Mouse (Mus musculus) lung, adult 2 months (tissue): ENCODE results near the gene Ssmem1. TPM values are rescaled to one million over a fixed set of nuclear protein-coding genes. Genes with fewer than 3 reads are reported as not detected.

ENCODE experiments used
- DNase-seq: peaks from one replicate; pipeline ENCODE4 v3.0.0; 2022
- H3K4me1 ChIP-seq: fragments of 200-500 bp; 2 replicates; pipeline ENCODE4 v1.6.1; 2011; ENCODE audit warnings: low read length; ENCODE audit not compliant: control insufficient read depth, insufficient read depth
- H3K4me3 ChIP-seq: fragments of 200-500 bp; replicated peaks from 2 replicates; pipeline ENCODE3; 2011; ENCODE audit warnings: low read depth, mild to moderate bottlenecking, control low read depth, low read length; ENCODE audit errors: extremely low read depth
- CTCF ChIP-seq: fragments of 200-500 bp; IDR thresholded peaks from 2 replicates; pipeline ENCODE4 v1.5.1; 2011; ENCODE audit warnings: mild to moderate bottlenecking, low read length, control low read depth; ENCODE audit not compliant: insufficient read depth
- POLR2A ChIP-seq: fragments of 200-500 bp; IDR thresholded peaks from 2 replicates; pipeline ENCODE4 v1.6.1; 2011; ENCODE audit warnings: low read depth, mild to moderate bottlenecking, control low read depth, low read length, borderline replicate concordance; ENCODE audit errors: extremely low read depth
- WGBS: fragments of 180-500 bp; shearing (Covaris S2); methylation state at CpG from one replicate; pipeline ENCODE4 v1.1.7; 2018; 5-methylcytosine and 5-hydroxymethylcytosine counted together
- polyA plus RNA-seq: library from polyadenylated mRNA; depleted of rRNA; stranded (reverse); fragments of >200 nt; gene quantifications from 2 replicates; pipeline ENCODE4 v1.2.3, GENCODE M21; 2012; rRNA removed

The Ssmem1 gene
- polyA plus RNA-seq, result not detected in 2 replicates

GRCm38 (mm10) chr6:30509265-30510239 is at the start of gene Ssmem1, which contains the start of gene Tmem209:
Gene Ssmem1, plus strand, starts transcription at chr6:30509849.
Gene Tmem209, minus strand, starts transcription at chr6:30509783.
- H3K4me1 ChIP-seq, result peaks cover 2% of the 10 kb centered on the region; the same call in 1 of the 2 replicates
- peak within 1 kb of the TSS; percentile 90 for H3K4me3 ChIP-seq
- 1% methylated on average over 37 of the region's 37 CpGs for WGBS
- TF ChIP-seq POLR2A (peak; percentile 99), CTCF (no peak)
- peak; percentile 99 for DNase-seq

GRCm38 (mm10) chr6:30460750-30461446 is 48.8 kb upstream of the Ssmem1 start:
- peak; percentile 21 for DNase-seq
- WGBS, result 54% methylated on average over 19 of the region's 19 CpGs
- TF ChIP-seq POLR2A, result no peak
- no peak for TF ChIP-seq CTCF
- Histone ChIP-seq H3K4me3 (no peak overlapping the region), H3K4me1 (no peaks in the 10 kb centered on the region)

DNA sequence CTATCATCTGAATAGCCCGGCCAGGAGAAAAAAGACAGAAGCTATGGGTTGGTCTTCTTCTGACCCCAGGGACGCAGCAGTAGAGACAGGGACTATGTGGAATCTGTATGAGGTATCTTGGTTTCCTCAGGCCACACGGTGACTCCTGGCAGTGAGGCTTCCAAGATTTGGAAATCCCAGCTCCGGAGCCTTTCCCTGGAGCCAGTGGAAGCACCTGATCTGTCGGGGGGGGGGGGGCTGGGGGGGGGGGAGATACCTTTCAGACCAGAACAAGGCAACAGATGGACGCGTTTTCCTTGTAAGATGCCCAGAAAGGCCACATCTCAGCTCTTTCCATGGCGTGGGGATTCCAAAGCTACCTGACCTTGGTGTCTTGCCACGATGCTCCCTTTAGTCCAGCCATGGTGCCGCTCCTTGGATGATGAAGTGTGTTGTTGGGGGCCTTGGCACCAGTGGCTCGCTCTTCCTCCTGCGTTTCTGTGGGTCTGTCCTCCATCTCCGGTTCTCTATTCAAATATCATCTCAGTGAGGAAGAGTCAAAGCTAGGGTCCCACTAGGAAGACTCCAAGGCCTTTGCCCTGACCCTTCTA is 47.8 kb upstream of the Ssmem1 start:
- TF ChIP-seq POLR2A (no peak), CTCF (no peak)
- no peak for DNase-seq
- Histone ChIP-seq H3K4me1 (no peaks in the 10 kb centered on the region), H3K4me3 (no peak overlapping the region)
- WGBS, result 88% methylated on average over 13 of the region's 13 CpGs

GRCm38 (mm10) chr6:30462822-30463221 is 46.8 kb upstream of the Ssmem1 start:
- no peak for DNase-seq
- Histone ChIP-seq H3K4me1 (no peaks in the 10 kb centered on the region), H3K4me3 (no peak overlapping the region)
- WGBS, result 25% methylated on average over 7 of the region's 7 CpGs
- TF ChIP-seq CTCF, result no peak
- no peak for TF ChIP-seq POLR2A

- TF ChIP-seq POLR2A, result no peak
- no peak for TF ChIP-seq CTCF
- no peak for DNase-seq
- Histone ChIP-seq H3K4me3 (no peak overlapping the region), H3K4me1 (no peaks in the 10 kb centered on the region)
- WGBS, result 69% methylated on average over 11 of the region's 11 CpGs
These were observed 44.1 kb upstream of the Ssmem1 start for GRCm38 (mm10) chr6:30465586-30465985.

DNA sequence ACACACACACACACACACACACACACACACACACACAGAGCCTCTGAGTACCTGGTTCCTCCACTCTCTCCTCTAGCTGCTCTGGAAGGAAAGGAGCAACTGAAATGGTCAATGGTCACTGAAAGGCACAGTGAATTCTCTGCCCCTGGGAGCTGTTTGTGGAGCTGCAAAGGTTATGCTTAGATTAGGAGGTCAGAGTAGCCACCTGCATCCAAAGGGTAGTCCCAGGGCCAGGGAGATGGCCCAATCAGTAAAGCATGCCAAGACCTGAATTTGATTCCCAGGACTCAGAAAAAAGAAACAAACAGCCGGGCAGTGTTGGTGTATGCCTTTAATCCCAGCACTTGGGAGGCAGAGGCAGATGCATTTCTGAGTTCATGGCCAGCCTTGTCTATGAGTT is 41.6 kb upstream of the Ssmem1 start:
- WGBS, result 85% methylated on average over 1 of the region's 1 CpGs
- TF ChIP-seq POLR2A (no peak), CTCF (no peak)
- H3K4me3 ChIP-seq, result no peak overlapping the region
- DNase-seq, result no peak
- no peaks in the 10 kb centered on the region for H3K4me1 ChIP-seq

DNA sequence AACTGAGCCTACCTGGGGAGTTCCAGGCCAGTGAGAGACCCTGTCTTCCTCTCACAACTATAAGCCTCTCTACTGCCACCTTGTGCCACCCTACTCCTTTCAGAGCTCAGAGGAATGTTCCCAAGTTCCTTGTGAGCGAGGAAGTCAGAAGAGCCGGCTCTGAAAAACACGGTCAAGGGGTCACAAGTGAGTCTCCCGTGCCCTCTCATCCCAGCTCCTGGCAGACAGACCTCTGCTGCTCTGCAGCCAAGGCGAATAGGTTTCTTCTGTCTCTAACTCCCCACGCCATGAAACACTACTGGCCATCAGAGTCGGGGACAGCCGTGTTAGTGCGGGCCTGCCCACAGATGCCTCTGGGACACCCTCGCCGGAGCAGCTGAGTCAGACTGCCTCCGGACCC is 41.0 kb upstream of the Ssmem1 start:
- TF ChIP-seq POLR2A (no peak), CTCF (peak; percentile 16; the same call in 1 of the 2 replicates)
- Histone ChIP-seq H3K4me3 (no peak overlapping the region), H3K4me1 (no peaks in the 10 kb centered on the region)
- 49% methylated on average over 12 of the region's 12 CpGs for WGBS
- DNase-seq, result no peak

GRCm38 (mm10) chr6:30469370-30469769 is 40.3 kb upstream of the Ssmem1 start:
- 82% methylated on average over 12 of the region's 12 CpGs for WGBS
- H3K4me3 ChIP-seq, result no peak overlapping the region
- H3K4me1 ChIP-seq, result no peaks in the 10 kb centered on the region
- TF ChIP-seq POLR2A (no peak), CTCF (no peak)
- no peak for DNase-seq

DNA sequence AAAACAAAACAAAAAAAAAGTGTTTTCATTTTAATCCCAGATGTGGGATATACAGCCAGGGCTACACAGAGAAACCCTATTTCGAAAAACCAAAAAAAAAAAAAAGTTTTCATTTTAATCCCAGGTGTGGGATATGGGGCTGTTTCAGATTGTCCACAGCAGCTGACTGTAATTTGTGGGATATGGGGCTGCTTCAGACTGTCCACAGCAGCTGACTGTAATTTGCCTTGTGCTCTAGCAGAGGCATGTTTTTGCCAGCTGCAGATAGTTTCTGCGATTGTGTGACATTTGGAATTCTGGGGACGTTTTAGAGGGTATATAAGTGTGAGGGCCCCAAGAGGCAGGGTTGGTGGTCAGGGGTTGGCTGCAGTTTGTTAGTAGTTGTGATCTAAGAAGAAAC is 37.9 kb upstream of the Ssmem1 start:
- TF ChIP-seq CTCF (no peak), POLR2A (no peak)
- 74% methylated on average over 3 of the region's 3 CpGs for WGBS
- DNase-seq, result no peak
- no peaks in the 10 kb centered on the region for H3K4me1 ChIP-seq
- H3K4me3 ChIP-seq, result no peak overlapping the region
